Mouse (Mus musculus): Measurements from ENCODE around the gene En1. TPM values are rescaled to one million over a fixed set of nuclear protein-coding genes. Genes with fewer than 3 reads are reported as not detected.

En1 gene
- polyA plus RNA-seq (2015; fragmentation: Nextera tagmentation; extraction: Ambion mirVana), result not detected in 2 replicates

DNA sequence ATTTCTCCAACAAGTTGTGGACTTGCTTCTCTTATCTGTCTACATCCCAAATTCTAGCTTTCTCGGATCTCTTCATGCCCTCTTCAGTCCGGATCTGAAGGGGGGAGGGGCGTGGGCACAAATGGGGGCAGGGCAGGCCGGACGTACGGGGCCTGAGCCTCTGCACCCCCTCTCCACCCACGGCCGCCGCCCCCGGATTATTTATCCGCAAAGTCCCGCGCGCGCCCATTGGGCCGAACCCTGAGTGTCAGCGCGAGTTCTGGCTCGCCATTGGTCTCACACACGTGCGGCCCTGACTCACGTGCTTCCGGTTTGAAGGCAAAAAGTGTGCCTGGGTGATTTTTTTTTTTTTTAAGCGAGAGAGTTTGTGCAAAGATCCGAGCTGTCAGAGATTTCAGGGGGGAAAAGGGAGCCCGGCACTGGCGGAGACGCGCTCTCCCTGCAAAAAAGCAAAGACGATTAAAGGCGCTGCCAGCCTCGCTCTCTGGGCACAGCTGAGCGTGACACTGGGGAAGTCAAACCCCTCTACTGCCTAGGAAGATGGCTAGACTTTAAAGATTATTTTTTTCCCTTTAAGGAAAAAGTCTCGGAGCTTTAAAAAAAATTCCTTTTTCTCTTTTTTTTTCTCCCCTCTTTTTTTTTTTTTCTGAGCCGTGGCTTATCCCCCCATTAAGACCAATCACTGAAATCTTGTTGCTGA lies at the start of gene En1:
Gene En1 (plus strand): TSS at position 388 of the 700 bp plus-strand sequence.
- Histone ChIP-seq H3K36me3 (replicated peaks) (no peaks in the 10 kb centered on the region), H3K4me3 (replicated peaks) (peak within 1 kb of the TSS; percentile 38), H3K27ac (replicated peaks) (no peak within 1 kb of the TSS), H3K27me3 (peaks cover 100% of the 10 kb centered on the region), H3K9me3 (replicated peaks) (no peaks in the 10 kb centered on the region), H3K9ac (no peak within 1 kb of the TSS), H3K4me1 (replicated peaks) (peaks cover 13% of the 10 kb centered on the region), H3K4me2 (peak within 1 kb of the TSS; percentile 56)
- under 1% methylated on average over 35 of the region's 35 CpGs for WGBS (ENCODE audit: insufficient replicate concordance)
- no peak for ATAC-seq (ENCODE audit: insufficient read depth)

DNA sequence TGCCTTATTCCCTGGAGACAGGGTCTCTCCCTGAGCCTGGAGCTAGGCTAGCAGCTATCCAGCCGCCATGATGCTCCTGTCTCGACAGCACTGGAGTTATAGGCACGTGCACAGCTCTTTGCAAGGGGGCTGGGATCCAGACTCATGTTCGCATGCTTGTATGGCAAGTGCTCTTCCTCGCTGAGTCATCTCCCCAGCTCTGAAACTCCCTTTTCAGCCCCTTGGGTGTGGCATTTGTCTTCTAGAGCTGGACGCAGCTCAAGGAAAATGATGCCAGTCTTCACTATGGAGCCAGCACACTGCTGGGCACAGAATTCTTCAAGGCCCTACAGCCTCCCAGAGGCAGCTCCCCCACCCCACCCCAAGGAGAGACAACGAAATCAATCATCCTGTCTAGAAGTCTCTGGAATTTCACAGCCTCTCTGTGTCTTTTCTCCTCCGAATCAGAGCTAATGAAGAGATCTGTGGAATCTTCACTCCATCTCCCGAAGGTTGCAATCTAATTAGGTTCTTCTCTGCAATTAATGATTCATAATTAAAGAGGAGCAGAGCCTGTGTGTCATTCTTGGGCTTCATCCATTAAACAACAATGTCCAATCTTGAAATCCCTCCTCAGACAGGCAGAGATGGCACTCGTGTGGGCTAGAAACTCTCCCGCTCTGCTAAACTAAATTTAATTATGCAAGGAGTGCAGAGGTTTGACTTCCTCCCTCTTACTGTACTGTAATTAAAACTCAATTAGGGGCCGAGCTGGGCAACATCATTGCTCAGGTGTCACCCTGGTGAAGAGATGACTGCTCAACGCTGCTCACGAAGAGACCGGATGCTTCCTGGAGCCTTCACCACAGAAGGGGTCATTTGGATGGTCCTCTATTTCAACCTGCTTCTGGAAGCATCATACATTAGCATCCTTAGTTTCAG lies 45.0 kb upstream of the En1 start:
- no peak overlapping the region for H3K9ac ChIP-seq
- no peaks in the 10 kb centered on the region for H3K27me3 ChIP-seq
- H3K4me2 ChIP-seq, result no peak overlapping the region
- no peak overlapping the region for H3K27ac ChIP-seq (replicated peaks)
- H3K9me3 ChIP-seq (replicated peaks), result no peaks in the 10 kb centered on the region
- no peaks in the 10 kb centered on the region for H3K36me3 ChIP-seq (replicated peaks)
- no peak overlapping the region for H3K4me3 ChIP-seq (replicated peaks)
- no peak for ATAC-seq (ENCODE audit: insufficient read depth)
- no peaks in the 10 kb centered on the region for H3K4me1 ChIP-seq (replicated peaks)
- 59% methylated on average over 15 of the region's 15 CpGs for WGBS (ENCODE audit: insufficient replicate concordance)

DNA sequence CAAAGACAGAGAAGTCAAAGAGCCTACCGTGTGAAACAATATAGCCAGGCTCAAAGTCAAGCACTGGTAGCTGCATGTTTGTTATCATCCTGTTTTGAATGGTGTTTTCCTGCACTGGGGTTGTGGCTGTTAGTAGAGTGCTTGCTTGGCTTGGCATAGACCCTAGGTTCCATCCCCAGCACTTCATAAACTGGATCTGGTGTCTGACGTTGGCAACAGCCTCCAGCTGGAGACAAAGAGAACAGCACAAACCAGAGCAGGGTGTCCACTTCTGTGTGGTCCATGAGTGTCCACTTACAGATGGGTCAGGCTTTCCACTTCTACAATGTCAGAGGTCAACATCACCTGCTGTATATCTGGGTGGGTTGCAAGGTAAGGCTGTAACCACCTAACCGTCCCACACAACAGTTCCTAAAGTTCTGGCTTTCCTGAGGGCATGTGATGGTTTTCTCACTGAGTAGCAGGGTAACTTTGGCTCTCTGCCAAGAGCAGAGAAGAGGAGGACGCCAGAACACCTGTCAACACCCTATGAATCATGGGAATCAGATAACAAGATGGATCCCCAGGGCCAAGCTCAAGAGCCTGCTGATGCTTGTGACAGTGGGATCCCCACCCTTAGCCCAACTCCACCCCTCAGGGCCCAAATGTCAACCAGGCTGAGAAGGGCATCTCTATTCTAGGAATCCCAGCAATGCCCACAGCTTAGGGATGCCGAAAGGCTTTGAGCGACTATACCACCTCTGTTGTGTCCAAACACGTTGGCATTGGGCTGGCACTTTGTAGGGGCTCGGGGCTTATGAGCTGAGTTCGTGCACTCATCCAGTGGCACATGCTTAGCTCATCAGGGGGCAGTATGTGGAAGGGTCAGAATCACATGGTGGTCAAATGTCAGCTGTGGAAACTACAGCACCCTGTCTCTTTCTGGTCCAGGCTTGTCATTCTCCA lies 43.6 kb upstream of the En1 start:
- H3K4me3 ChIP-seq (replicated peaks), result no peak overlapping the region
- 47% methylated on average over 9 of the region's 9 CpGs for WGBS (ENCODE audit: insufficient replicate concordance)
- no peaks in the 10 kb centered on the region for H3K27me3 ChIP-seq
- no peaks in the 10 kb centered on the region for H3K36me3 ChIP-seq (replicated peaks)
- no peak overlapping the region for H3K9ac ChIP-seq
- H3K9me3 ChIP-seq (replicated peaks), result no peaks in the 10 kb centered on the region
- no peaks in the 10 kb centered on the region for H3K4me1 ChIP-seq (replicated peaks)
- ATAC-seq (ENCODE audit: insufficient read depth), result no peak
- H3K4me2 ChIP-seq, result no peak overlapping the region
- H3K27ac ChIP-seq (replicated peaks), result no peak overlapping the region

DNA sequence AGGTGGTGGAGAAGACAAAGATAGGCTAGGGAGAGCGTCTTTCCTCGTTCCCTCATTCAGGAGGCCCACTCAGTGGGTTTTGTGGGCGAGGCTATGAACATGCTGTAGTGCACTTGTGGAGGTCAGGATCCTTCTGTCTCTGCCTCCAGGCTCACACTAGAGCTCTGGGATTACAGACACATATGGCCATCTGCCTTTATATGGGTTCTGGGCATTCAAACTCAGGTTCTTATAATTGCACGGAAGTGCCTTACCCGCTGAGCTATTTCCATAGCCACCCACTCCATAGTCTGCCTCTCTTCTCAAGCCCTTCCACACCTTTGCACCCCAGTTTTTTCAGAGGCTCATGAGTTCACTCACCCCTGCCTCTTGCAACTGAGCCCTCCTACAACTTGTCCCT lies 42.3 kb upstream of the En1 start:
- Histone ChIP-seq H3K4me3 (replicated peaks) (no peak overlapping the region), H3K9me3 (replicated peaks) (no peaks in the 10 kb centered on the region), H3K4me2 (no peak overlapping the region), H3K4me1 (replicated peaks) (no peaks in the 10 kb centered on the region), H3K27ac (replicated peaks) (no peak overlapping the region), H3K36me3 (replicated peaks) (no peaks in the 10 kb centered on the region), H3K9ac (no peak overlapping the region), H3K27me3 (no peaks in the 10 kb centered on the region)
- no peak for ATAC-seq (ENCODE audit: insufficient read depth)
- WGBS (ENCODE audit: insufficient replicate concordance), result 74% methylated on average over 5 of the region's 5 CpGs

DNA sequence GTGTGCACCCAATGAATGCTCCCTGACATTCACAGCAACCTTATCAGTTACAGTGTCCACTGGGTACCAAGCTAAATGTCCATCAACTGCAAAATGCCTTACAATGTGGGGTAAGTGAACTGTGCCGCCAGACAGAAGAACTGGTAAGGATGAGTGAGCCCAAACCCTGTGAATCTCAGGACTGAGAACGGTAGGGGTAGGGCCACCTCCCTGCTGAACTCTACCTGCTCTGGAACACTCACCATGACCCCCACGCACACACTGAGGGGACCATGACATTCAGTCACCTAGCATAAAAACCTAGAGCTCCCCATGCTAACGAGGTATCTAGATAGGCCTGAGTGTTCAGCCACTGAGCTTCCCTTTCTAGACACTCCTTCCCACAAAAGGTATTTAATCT lies 20.9 kb upstream of the En1 start:
- Histone ChIP-seq H3K9me3 (replicated peaks) (no peaks in the 10 kb centered on the region), H3K4me2 (no peak overlapping the region), H3K27me3 (no peaks in the 10 kb centered on the region; the same call in 1 of the 2 replicates), H3K4me3 (replicated peaks) (no peak overlapping the region), H3K4me1 (replicated peaks) (no peaks in the 10 kb centered on the region), H3K27ac (replicated peaks) (no peak overlapping the region), H3K9ac (no peak overlapping the region), H3K36me3 (replicated peaks) (no peaks in the 10 kb centered on the region)
- 42% methylated on average over 4 of the region's 4 CpGs for WGBS (ENCODE audit: insufficient replicate concordance)
- no peak for ATAC-seq (ENCODE audit: insufficient read depth)

DNA sequence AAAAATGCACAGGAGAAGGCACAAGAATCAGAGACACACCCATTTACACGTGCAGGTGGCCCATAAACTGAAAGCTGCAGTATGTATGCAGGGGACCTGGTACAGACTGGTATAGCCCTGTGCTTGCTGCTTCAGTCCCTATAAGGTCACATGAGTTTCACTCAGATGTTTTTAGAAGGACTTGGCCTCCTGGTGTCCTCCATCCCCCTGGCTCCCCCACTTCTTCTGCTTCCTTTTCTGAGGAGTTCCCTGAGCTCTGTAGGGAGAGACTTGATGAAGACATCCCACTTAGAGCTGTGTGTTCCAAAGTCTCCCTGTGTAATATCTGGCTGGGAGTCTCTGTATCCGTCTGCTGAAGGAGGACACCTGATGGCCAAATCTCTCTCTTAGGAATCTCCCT lies 16.7 kb upstream of the En1 start:
- Histone ChIP-seq H3K27me3 (peaks cover 11% of the 10 kb centered on the region), H3K4me3 (replicated peaks) (no peak overlapping the region), H3K9me3 (replicated peaks) (no peaks in the 10 kb centered on the region), H3K27ac (replicated peaks) (no peak overlapping the region), H3K4me1 (replicated peaks) (no peaks in the 10 kb centered on the region), H3K9ac (no peak overlapping the region), H3K4me2 (no peak overlapping the region), H3K36me3 (replicated peaks) (no peaks in the 10 kb centered on the region)
- no peak for ATAC-seq (ENCODE audit: insufficient read depth)
- WGBS (ENCODE audit: insufficient replicate concordance), result 24% methylated on average over 2 of the region's 2 CpGs

DNA sequence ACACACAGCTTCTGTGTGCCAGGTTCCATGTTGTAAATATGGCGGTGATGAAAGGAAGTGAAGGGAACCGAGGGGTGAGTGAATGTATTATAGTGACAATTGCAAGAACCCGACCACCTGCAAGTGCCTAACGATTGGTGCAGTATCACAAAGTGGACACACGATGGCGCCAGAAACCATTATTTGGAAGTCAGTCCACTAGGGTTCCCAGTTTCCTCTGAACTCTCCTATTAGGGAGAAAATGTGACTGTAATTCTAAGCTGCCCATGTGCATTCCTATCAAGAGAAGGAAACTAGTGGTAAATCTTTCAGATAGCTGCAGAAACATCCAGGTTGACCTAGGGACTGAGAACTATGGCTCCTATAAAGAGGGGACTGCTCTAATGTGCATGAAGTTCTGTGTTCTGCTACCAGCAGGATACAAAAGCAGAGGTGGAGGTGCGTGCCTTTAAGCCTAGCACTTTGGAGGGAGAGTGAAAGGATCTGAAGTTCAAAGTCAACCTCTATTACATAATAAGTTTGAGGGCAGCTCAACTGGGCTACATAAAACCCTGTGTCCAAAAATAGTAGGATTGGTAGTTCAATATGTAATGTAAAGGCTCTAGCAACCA lies 15.6 kb upstream of the En1 start:
- Histone ChIP-seq H3K27me3 (peaks cover 22% of the 10 kb centered on the region), H3K27ac (replicated peaks) (no peak overlapping the region), H3K9me3 (replicated peaks) (no peaks in the 10 kb centered on the region), H3K4me1 (replicated peaks) (no peaks in the 10 kb centered on the region), H3K9ac (no peak overlapping the region), H3K4me2 (no peak overlapping the region), H3K36me3 (replicated peaks) (no peaks in the 10 kb centered on the region), H3K4me3 (replicated peaks) (no peak overlapping the region)
- no peak for ATAC-seq (ENCODE audit: insufficient read depth)
- 7% methylated on average over 7 of the region's 7 CpGs for whole genome bisulfite sequencing (ENCODE audit: insufficient replicate concordance)

DNA sequence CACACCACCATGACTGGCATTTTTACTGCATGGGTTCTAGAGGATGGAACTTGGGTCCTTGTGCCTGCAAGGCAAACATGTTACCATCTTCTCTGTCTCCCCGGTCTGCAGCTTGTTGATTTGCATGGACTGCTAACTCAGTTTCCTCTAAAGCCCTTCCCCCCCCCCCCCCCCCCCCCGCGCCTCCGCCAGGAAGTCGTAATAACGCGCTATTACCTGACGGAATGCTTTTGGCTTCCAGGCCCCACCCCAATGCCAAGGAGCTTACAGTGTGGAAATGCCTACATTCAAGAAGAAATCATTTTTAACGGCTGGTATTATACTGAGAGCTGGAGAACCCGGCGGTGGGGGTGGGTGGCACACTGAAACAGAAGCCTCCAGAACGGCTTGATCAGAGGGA lies 14.8 kb upstream of the En1 start:
- H3K4me2 ChIP-seq, result no peak overlapping the region
- 43% methylated on average over 10 of the region's 12 CpGs for WGBS (ENCODE audit: insufficient replicate concordance)

DNA sequence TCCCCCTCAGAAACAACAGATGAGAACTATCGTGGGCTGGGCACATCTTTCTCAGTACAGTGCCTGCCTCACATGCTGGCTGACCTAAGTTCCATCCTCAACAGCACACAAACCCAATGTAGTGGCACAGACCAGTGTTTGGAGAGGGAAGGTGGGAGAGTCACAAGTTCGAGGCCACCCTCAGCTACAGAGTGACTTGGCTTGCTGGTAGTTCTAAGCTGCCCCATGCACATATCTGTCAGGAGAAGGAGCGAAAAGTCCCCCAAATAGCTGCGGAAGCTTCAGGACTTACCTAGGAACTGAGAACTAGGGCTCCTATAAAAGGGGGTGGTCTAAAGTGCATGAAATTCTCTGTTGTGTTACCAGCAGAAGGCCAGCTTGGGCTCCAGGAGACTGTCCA lies 14.3 kb upstream of the En1 start:
- Histone ChIP-seq H3K4me3 (replicated peaks) (no peak overlapping the region), H3K9me3 (replicated peaks) (no peaks in the 10 kb centered on the region), H3K4me1 (replicated peaks) (no peaks in the 10 kb centered on the region), H3K4me2 (no peak overlapping the region), H3K27ac (replicated peaks) (no peak overlapping the region), H3K36me3 (replicated peaks) (no peaks in the 10 kb centered on the region), H3K27me3 (peaks cover 35% of the 10 kb centered on the region), H3K9ac (no peak overlapping the region)
- no peak for ATAC-seq (ENCODE audit: insufficient read depth)
- WGBS (ENCODE audit: insufficient replicate concordance), result 55% methylated on average over 4 of the region's 4 CpGs

More for the DNA sequence above, 14.8 kb upstream of the En1 start:
- H3K9me3 ChIP-seq (replicated peaks), result no peaks in the 10 kb centered on the region
- peaks cover 30% of the 10 kb centered on the region for H3K27me3 ChIP-seq
- H3K9ac ChIP-seq, result no peak overlapping the region
- no peak overlapping the region for H3K4me3 ChIP-seq (replicated peaks)
- ATAC-seq (ENCODE audit: insufficient read depth), result no peak
- H3K4me1 ChIP-seq (replicated peaks), result no peaks in the 10 kb centered on the region
- H3K36me3 ChIP-seq (replicated peaks), result no peaks in the 10 kb centered on the region
- no peak overlapping the region for H3K27ac ChIP-seq (replicated peaks)

DNA sequence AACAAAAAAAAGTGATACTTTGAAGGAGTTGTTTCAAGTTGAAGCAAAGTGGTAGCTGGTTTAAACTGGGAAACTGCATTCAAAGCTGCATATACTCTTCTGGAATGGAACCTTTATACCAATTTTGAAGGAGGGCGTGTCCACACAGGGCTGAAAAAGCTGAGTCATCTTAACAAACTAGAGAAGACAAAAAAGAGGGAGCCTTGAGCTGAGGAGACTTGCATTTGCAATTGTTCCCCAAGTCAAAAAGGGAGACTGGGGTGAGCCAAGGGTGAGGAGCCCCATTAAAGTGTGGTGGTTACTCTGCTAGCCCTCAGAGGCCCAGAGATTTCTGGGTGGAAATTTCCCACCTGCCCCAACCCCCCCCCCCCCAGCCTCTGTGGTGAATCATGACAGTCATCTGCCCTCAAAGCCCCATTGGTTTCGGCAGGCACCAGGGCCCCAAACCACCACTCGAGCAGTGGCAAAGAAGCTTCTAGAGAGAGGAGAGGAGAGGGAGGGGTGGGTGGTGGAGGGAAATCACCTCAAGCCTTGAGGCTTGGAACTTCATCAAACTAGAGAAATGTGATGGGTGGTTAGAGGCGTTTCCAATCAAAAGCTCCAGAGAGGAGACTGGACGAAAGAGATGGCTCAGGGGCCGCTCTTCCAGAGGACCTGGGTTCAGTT lies 13.7 kb upstream of the En1 start:
- no peaks in the 10 kb centered on the region for H3K4me1 ChIP-seq (replicated peaks)
- H3K27me3 ChIP-seq, result peaks cover 40% of the 10 kb centered on the region
- no peak for ATAC-seq (ENCODE audit: insufficient read depth)
- no peak overlapping the region for H3K27ac ChIP-seq (replicated peaks)
- no peak overlapping the region for H3K9ac ChIP-seq
- no peaks in the 10 kb centered on the region for H3K36me3 ChIP-seq (replicated peaks)
- H3K9me3 ChIP-seq (replicated peaks), result no peaks in the 10 kb centered on the region
- no peak overlapping the region for H3K4me2 ChIP-seq
- WGBS (ENCODE audit: insufficient replicate concordance), result 36% methylated on average over 6 of the region's 6 CpGs
- no peak overlapping the region for H3K4me3 ChIP-seq (replicated peaks)

All from liver, embryonic 15.5 days (tissue).